Mouse (Mus musculus): Measurements from ENCODE around the gene Iglon5. TPM values are rescaled to one million over a fixed set of nuclear protein-coding genes. Genes with fewer than 3 reads are reported as not detected.

The Iglon5 gene
- total RNA-seq, 2 experiments from 2014 or later = 0.23 to 0.27 TPM

DNA sequence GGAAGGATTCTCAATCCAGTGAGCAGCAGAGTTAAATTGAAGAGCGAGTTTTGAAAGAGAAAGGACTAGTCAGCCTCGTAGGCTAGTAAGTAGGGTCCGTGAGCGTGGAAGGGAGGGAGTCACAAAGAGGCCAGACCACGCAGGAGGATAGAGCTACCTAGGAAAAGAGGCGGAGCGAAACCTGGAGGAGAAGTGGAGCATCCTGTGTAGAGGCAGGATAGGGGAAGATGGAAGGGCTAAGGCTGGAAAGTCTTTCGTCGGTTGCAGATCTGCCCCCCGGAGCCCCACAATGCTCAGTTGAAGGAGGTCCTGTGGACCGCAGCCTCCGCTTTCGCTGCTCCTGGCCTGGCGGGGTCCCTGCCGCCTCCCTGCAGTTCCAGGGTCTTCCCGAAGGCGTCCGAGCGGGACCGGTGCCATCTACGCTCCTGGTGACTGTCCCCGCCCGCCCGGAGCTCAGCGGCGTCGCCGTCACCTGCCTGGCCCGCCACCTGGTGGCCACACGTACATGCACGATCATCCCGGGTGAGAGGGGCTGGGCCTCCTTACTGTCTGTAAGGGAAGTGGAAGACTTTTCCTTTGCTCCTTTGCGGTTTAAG is 23.7 kb downstream of the Iglon5 start:
- intact Hi-C loops (cut with DNase I) = loop anchor here (1.0 kb wide), 1 partner anchor 43 kb away; no protein-coding TSS in a partner anchor
- peak; percentile 69 to 75 for DNase-seq

DNA sequence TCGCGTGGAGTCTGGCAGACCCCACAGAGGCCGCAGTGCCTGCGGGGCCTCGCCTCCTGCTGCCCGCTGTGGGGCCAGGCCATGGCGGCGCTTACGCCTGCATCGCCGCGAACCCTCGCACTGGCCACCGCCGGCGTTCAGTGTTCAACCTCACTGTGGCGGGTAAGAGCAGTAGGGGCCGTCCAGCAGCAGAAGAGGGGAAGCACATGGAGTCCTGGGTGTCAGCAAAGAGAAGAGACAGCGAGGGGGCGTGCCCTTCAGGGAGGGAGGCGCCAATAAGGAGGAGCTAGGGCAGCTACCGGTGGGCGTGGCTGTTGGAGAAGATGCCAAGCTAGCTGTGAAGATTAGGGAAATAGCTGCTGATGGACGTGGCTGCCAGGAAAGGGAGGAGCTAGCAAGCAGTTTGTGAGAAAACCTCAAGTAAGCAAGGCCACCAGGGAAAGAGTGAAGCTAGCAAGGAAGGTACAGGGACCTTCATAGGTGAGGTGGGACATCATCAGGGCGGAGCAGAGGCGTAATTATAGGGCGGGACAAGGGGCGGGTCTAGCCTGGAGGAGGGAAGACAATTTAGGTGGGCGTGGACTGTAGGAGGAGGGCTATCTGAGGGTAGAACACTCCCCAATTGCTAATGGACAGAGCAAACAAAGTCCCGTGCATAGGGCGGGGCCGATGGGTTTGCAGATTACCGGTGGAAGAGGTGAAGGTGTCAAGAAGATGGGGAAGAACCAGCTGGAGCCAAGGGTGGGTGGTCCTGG is 24.4 kb downstream of the Iglon5 start:
- intact Hi-C loops (cut with DNase I) = loop anchor here (1.0 kb wide), 1 partner anchor 42 kb away; no protein-coding TSS in a partner anchor

DNA sequence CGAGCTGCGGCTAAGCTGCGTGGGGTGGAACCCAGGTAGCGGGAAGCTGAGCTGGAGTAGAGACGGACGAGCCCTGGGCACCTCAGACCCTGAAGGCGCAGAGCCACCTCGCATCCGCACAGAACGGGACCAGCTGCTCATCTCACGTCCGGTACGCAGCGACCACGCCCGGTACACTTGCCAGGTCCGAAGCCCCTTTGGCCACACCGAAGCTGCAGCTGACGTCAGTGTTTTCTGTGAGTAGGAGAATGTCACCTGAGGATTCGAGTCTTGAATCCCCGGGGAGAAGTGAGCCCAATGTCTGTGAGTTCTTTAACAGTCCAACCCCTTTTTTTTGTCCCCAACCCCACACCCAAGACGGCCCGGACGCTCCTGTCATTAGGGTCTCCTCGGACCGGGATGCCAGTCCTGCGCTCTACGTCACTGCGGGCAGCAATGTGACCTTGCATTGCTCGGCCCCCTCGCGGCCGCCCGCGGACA is 25.0 kb downstream of the Iglon5 start:
- peak in 1 of 2 experiments; percentile 21 for DNase-seq
- intact Hi-C loops (cut with DNase I) = no loop called here

More for the DNA sequence above, 24.4 kb downstream of the Iglon5 start:
- peak; percentile 79 to 81 for DNase-seq

DNA sequence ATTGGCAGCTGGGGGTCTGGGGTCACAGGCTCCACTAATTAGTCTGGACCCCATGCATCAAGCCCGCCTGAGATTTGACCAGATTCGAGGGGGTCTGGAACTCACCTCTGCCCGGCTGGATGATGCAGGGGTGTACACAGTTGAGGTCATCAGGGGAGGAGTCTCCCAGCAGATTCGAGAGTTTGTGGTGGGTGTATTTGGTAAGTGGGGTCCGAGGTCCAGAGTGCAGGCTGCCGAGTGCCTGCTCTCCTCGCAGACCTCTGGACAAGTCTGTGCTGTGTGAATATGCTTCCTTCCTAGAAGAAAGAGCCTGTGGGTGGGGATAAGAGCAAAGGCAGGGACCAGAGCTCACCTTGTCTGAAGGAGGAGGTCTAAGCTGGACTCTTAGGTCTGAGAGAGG is 25.9 kb downstream of the Iglon5 start:
- intact Hi-C loops (cut with DNase I) = no loop called here
- DNase-seq = no peak

DNA sequence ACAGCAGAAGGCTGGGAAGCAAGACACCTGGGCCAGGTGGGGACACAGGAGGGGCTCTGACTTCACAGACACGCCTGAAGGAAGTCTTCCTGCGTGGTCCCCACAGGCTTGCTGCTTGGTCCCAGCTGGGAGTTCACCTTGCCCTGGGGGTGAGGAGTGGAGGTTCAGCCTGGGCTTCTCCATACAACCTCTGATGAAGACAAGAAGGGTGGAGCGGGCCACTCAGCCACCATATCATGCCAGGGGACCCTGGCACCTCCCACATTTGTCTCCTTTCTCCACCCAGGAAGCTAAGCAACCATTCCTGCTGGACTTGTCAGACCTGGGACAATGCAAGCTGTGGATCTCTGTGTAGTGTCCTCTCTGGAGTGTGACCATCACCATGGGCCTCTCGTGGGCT is 27.0 kb downstream of the Iglon5 start, which contains the start of gene Vsig10l:
TSS of gene Vsig10l (plus strand) at position 301 of the 400 bp plus-strand sequence.
- intact Hi-C loops (cut with DNase I) = no loop called here
- DNase-seq = no peak

DNA sequence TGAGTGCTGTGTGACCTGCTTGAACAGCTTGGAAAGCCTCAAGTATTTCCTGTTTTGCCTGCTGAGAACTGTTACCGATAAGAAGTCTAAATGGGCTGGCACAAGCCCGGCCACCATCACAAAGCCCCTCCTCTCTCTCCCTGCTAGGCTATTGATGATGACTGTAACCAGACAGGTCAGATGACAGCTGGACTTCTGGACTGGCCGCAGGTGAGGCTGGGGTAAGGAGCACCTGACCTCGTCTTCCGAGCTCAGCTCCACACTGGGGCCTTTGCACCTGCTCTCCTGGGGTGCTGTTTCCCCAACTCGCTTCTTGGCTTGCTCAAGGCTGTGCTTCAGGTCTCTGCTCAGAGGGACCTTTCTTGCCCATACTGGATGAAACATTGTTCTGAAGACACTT is 35.5 kb downstream of the Iglon5 start:
- intact Hi-C loops (cut with DNase I) = no loop called here

DNA sequence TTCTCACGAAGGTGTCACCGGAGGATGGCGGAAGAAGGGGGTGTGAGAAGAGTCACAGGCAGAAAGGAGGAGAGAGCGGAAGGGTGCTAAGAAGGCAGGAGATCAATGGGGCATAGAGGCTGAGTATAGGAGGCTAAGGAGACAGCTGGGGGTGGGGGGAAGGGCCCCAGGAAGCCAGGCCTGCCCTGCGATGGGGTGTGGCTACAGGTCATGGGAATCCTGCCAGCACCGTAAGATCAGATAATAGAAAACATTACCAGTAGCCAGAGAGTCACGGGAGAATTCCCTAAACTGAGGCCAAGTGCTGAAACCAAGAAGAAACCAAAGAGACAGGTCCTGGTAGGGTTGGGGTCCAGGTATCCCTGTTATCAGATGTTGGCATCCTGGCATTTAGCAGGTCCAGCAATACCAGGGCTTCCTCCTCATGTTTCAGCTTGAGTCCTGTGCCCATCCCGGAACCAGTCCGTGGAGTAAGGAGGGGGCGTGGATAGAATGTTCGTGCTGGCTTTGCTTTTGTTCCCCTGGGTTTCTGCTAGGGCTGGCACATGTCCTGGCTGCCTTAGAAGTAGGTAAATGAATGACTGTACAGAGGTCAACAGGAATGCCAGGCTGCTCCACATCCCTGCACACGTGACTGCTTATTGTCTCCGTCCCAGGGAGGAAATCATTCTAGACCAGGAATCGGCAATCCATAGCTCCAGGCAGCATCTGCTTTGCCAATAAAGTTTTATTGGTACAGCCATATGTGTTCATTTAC is 36.1 kb downstream of the Iglon5 start:
- intact Hi-C loops (cut with DNase I) = no loop called here
- DNase-seq = no peak

More for the DNA sequence above, 35.5 kb downstream of the Iglon5 start:
- no peak for DNase-seq

DNA sequence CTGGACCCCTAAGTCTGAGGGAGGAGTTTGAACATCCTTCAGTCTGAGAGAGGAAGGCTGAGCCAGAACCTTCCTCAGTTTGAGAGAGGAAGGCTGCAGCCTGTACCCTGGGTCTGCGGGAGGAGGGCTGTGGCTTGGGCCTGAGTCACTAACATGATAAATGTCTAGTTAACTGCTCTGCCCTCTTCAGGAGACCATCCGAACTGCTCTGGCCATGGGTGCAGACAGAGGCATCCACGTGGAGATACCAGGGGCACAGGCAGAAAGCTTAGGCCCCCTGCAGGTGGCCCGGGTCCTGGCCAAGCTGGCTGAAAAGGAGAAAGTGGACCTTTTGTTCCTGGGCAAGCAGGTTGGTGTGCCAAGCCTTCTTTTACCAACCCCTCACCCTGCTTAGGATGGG is 37.3 kb downstream of the Iglon5 start:
- intact Hi-C loops (cut with DNase I) = no loop called here
- DNase-seq = no peak

DNA sequence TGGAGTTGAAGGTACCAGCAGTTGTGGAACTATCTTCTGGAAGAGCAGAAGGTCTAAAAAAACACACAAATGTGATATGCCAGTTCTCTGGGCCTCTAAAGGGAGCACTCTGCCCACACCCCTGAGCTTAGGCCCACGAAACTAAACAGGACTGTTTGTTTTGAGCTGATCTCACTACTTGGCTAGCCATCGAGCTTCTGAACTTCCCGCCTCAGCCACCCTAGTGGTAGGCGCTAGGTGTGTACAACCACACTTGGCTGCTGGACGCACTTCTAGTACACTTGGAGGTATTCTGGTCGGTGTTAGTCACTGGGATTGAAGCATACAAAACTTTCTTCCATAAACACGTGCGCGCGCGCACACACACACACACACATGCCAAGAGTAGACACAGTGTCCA is 38.1 kb downstream of the Iglon5 start:
- no peak for DNase-seq
- intact Hi-C loops (cut with DNase I) = no loop called here

DNA sequence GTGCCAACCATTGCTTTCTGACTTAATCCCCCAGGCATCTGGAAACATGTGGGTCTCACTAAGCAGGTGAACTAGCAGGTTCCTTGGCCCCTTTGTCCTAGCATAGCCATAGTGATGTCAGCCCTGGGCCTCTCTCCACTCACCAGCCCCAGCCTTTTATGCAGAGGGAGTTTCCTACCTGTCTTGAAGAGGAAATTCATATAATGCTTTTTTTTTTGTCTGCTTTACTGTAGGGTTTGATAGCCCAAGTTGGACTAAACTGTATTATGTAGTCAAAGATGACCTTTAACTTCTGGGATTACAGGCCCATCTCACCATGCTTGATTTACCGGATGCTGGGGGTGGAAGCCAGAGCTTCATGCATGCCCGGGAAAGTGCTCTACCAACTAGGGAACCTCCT is 40.1 kb downstream of the Iglon5 start:
- intact Hi-C loops (cut with DNase I) = loop anchor here (10.0 kb wide), 1 partner anchor 145 kb away; no protein-coding TSS in a partner anchor
- DNase-seq = no peak

DNA sequence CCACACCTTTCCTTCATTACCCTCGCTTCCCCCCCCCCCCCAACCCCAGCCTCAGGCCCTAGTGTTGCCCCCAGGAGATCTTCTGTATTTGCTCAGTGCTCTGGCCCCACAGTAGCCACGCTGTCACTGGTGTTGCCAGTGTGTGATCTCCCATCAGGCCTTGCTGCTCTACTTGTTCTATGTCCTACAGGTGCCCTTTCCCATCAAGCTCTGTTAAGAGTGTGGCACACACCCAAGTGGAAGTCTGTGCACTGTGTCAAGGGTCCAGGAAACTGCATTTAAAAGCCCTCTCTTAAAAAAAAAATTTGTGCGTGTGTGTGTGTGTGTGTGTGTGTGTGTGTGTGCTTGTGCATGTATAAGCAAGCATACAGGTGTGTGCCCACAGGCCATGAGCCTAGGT is 41.6 kb downstream of the Iglon5 start:
- DNase-seq = no peak
- intact Hi-C loops (cut with DNase I) = loop anchor here (10.0 kb wide), 1 partner anchor 143 kb away; no protein-coding TSS in a partner anchor

DNA sequence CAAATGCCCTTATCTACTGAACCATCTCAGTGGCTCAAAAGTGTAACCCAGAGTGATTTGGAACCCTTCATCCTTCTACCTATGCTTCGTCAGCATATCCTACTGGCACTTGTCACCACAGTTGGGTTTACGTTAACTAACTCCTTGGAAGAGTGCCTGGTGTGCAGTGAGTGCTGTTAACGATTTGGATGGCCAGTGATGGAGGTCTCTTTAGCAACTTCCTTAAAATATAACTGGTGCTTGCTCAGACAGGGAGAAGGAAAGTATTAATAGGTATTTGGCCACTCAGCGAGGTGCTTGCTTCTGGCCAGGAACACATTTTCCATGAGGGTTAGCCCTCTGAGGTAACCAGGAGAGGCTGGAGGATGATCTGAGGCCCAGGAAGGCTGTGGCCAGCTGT is 42.1 kb downstream of the Iglon5 start:
- intact Hi-C loops (cut with DNase I) = loop anchor here (10.0 kb wide), 1 partner anchor 143 kb away; no protein-coding TSS in a partner anchor
- DNase-seq = no peak

DNA sequence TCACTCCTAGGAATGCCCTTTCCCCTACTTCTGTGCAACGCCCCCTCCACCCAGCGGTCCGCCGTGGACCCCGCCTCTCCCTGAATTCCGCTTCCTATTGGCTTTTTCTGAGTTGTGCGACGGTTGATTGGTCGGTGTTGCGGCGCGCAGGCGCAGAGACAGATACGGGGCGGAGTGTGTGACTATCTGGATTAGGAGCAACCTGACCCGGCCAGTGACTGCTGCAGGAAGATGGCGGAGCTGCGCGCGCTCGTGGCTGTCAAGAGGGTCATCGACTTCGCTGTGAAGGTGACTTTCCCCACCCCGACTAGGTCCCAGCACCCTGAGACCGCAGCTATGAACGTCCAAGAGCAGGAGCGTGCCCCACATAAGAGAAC is 46.0 kb downstream of the Iglon5 start, which contains the start of the genes Etfb and Gm45233:
TSS of gene Etfb (plus strand) at position 167 of the 377 bp plus-strand sequence.
TSS of gene Gm45233 (plus strand) at position 212 of the 377 bp plus-strand sequence.
- DNase-seq = peak; percentile 89 to 93
- intact Hi-C loops (cut with DNase I) = loop anchor here (10.0 kb wide), 1 partner anchor 139 kb away; no protein-coding TSS in a partner anchor

DNA sequence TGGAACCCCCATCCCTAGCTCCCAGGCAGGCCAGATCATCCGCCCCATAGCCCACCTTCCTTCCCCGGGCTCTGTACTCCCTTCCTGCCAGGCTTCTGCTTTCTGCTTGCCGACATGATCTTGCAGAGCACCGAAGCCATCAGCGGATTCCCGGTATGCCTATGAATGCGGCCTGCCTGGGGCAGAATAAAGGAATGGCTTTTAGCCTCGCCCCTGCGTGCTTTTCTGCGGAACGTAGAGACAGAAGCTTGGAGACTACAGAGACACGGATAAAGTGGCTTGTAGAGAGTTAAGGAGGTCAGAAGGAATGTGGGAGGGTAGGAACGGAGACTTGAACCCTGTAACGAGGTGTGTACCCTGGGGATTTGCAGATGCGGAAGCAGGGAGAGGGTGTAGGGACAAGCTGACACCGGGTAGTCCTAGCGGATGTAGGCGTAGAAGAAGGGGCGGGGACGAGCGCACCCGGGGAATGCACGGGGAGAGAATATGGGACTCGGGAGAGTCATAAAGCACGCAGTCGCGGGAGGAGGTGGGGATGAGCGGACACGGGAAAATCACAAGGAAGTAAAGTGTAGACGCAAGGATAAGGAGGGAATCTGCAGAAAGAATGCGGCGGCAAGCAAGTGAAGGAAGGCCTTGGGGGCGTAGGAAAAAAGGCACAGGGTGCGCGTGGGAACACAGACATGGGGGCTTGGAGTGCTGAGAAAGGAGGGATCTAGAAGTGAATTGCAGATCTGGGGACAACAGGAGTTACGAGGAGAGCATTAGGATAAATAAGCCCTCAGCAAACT is 46.6 kb downstream of the Iglon5 start:
- DNase-seq = peak; percentile 71 to 75
- intact Hi-C loops (cut with DNase I) = loop anchor here (10.0 kb wide), 1 partner anchor 139 kb away; no protein-coding TSS in a partner anchor

DNA sequence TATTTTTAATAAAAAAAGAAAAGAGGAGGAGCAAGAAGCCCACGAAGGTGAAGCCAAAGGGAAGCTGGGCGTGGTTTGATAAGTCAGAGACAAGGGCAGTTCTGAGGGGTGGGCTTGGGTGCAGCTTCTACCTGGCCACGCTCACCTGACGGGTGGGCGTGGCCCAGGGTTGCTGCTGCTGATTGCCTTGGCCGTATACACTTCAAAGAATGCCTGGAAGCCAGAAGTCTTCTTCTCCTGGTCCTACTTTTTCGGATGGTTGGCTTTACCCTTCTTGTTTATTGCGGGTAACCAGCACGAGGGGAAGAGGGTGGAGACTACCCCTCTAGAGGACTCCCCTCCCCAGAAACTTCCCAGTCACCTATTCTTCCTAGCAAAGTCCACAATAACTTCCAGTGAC is 47.2 kb downstream of the Iglon5 start:
- intact Hi-C loops (cut with DNase I) = loop anchor here (10.0 kb wide), 1 partner anchor 138 kb away; no protein-coding TSS in a partner anchor
- DNase-seq = no peak

DNA sequence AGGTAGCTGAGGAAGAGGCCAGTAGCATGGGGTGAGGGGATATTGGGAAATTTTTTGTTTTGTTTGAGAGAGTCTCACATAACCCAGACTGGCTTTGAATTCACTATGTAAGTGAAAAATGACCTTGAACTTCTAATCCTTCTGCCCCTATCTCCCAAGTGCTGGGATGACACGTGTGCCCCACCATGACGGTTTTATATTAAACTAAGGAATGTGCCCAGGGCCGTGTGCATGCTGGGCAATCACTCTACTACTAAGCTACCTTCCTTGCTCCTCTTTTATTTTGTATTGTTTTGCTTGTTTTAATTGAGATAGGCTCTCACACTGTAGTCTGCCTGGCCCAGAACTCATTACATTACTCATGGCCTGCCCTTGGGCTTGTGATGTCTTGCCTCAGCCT is 48.8 kb downstream of the Iglon5 start:
- intact Hi-C loops (cut with DNase I) = loop anchor here (10.0 kb wide), 1 partner anchor 136 kb away; no protein-coding TSS in a partner anchor
- DNase-seq = no peak

DNA sequence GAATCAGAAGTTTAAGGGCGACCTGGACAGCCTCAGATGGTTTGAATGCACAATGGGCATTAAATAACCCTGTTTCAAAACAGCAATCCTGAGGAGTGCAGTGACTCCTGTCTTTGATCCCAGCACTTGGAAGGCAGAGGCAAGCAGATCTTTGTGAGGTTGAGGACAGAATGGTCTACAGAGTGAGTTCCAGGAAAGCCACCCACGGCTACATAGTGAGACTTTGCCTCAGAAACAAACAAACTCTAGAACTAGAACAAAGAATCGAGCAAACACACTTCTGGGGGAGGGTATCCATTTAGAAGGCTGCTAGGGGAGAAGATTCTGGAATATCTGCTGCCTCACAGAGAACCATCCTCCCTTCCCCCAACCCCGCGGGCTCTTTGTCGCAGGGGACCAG is 49.4 kb downstream of the Iglon5 start, which contains the start of gene Cldnd2:
TSS of gene Cldnd2 (plus strand) at position 301 of the 400 bp plus-strand sequence.
- no peak for DNase-seq
- intact Hi-C loops (cut with DNase I) = loop anchor here (10.0 kb wide), 1 partner anchor 136 kb away; no protein-coding TSS in a partner anchor

DNA sequence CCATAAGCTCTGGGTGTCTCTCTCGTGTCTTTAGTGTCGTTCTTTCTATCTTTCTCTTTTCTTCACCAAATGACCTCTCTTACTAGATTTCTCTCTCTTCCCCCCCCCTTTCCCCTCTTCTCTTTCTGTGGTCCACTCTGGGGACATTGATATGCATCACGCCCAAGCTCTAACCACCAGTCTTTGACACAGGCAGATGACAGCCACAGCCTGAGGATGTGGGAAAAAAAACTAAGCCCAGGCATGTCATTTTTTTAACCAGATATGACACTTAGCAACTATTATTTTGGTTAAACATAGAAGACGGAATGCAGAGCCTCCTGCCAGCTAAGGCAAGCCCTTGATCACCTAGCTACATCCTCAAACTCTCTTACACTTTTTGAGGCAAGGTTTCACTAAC is 51.3 kb downstream of the Iglon5 start:
- DNase-seq = no peak
- intact Hi-C loops (cut with DNase I) = no loop called here
